Mouse (Mus musculus) v-Abl transformed pro-B cells (cell line): Measurements from ENCODE around the gene Nkrf.
"Not testable (repeated sequence)": the region's sequence is repeated elsewhere in the genome, so short reads cannot be mapped to it uniquely, and the experiment has no call there.

Source experiments
- in situ Hi-C, 2 experiments: fragments of 400-800 bp; cut with MboI; formaldehyde crosslinking; loops; one replicate each; pipeline ENCODE4 v1.15.1; 2025; ENCODE audit not compliant: unreplicated experiment in 2 of 2

Gene Nkrf

DNA sequence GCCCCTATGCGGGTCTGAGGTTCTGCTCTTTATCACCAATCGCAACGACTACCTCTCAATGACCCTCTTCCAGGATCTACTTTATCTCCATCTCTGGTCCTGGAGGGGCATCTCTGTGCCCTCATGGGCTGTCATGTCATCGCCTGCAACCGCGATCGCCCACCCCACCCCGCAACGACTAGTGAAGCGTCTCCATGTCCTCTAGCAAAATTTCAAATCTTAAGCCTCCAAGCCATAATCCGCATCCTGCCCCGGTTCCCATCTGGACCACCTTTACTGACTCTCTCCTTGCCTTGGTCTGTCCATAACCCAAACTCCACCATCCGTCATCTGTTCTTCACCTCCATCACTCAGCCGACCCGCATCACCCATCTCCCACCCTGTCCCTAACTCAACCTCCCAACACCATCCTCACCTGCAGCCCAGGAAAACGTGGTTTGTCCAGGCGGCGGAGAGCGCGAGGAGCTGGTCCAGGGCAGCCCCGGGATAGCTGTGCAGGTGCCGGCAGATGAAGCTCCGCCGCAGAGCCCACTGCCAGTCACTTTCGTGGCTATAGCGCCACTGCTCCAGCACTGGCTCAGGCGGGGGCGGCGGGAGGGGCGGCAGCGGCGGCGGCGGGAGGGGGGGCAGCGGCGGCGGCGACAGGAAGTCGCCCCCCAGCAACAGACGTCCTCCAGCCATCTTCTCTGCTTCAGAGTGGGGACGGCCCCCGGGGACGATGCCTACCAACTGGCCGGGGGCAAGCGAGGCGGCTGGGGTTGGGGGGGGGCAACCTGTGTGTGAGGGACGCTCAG, at the start of gene Nkrf:
Nkrf (minus strand) TSS at position 579 of the 794 bp plus-strand sequence.
- in situ Hi-C loops: loop anchor here (10.0 to 25.0 kb wide), 3 partner anchors 258 to 365 kb away; partner anchors contain the start of gene Akap17b (in 2 of the 2)

DNA sequence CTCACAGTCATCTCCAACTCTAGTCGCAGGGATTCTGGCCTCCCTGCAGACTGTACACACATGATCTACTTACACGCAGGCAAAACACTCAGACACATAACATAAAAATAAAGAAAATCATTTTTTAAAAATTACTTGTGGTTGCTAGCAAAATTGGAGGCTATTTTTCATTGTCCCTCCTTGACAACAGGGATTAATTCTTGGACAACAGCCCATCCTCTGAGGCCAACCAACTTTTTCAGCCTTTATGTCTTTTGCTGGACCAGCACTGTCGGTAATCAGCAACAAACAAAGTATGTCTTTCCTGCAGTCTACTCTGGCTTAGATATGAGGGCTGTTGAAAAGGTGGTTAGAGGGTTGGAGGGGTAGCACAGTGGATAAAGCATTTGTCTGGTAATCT, 38.4 kb upstream of the Nkrf start:
- in situ Hi-C loops: no loop called here

DNA sequence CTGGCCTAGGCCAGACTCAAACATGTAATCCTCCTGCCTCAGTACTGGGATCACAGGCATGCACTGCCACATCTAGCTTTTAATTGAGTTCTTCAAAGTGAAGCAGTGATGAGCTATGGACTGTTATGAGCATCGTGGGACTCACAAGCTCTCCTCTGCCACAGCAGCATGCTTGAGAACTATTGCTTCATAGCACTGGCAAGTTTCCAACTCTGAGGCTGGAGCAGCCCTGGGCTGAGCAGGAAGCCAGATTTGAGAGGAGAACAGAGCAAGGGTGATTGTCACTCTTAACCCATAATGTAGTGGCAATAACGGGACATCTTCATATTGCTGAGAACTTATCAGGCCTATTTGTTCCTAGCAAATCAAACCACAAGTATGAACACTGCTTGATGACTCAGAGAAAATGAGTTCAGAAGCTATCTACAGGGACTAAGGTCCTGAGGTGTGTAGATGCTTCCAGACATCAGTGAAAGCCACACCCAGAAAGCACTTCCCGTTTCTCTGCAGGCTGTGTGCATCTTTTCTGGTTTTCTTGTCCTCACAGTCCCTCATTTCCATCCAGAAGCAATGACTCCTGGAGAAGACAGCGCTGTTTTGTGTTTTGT, 37.2 kb upstream of the Nkrf start:
- in situ Hi-C loops: no loop called here

DNA sequence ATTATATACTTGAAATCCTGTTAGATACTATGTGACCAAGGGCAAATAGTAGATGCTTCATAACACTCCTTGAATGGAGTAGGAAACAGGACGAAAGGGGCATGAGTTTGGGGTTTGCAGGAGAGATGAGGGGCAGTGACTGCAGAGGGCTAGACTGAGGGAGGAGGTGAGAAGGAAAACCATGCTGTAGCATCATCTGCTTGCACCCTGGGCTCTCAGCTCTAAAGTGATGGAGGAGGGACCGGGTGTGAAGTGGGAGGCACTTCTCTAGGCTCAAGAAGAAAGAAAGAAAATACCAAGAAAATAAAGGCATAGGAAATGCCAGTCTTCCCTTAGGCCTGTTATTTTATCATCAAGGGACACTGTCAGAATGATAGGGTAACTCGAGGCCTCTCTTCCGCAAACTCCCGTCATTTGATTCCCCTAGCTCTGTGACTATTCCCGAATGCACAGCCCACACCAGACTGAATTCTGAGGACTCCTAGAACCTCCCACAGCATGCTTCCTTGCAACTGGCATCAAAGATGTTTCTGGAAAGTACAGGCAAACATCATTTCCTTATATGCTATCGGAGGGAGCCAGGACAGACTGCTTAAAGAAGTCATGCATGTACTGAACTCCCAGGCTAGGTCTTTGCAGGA, 32.7 kb upstream of the Nkrf start:
- in situ Hi-C loops: no loop called here

DNA sequence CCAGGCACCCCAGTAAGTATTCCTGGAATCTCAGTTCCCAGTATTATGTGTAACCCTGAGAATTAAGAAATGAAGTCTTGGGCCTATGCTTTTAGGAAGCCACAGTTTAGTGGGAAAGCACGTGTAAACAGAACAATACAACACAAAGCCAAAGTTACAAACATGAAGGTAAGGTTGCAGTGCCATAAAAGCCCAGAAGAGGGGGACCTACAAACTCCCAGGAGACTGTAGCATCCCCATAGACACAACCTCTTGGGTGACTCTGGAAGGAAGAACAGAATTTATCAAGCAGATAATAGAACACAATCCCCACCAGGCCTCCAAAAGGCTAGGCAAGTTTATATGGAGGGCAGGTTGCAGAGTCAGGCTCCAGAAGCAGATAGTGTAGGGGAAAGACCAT, 27.9 kb upstream of the Nkrf start:
- in situ Hi-C loops: loop anchor here in 1 of 2 experiments (5.0 kb wide), 1 partner anchor 92 kb away; no protein-coding TSS in a partner anchor

DNA sequence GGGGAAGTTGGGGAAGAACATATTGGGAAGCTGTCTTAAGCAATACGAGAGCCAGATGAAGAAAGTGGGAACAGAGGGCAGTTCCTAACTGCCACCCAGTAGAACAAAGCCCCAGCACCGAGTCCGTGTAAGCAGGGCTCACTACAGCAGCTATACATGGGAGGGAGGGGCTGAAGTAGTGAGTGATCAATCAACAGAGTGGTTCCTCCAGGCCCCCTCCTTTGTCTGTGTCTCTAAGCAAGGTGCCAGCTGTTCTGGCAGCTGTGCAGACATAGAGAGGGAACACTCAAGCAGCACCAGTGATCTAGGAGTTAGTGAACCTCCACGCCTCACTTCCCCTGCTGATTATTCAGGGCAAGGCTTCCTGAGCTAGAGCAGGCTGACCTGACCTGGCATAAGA, 27.0 kb upstream of the Nkrf start:
- in situ Hi-C loops: loop anchor here (5.0 kb wide), 1 partner anchor 93 kb away; no protein-coding TSS in a partner anchor

DNA sequence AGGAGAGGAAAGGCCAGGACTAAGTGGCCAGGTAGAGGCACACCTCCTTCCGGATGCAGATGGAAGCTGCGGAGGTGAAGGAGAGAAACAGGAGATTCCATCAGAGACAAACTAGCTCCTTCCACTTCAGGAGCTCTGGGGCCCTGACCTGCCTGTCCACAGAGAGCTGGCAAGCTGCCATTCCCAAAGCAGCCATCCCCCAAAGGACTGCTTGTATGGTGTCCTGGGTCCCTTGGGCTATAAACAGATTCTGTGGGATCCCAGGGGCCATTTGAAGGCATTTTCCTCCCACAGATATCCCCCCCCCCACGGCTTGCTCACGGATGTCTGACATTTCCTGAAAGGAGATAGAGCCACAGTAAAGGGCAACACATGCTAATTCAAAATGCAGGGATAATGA, 26.1 kb upstream of the Nkrf start:
- in situ Hi-C loops: loop anchor here in 1 of 2 experiments (5.0 kb wide), 1 partner anchor 94 kb away; no protein-coding TSS in a partner anchor

DNA sequence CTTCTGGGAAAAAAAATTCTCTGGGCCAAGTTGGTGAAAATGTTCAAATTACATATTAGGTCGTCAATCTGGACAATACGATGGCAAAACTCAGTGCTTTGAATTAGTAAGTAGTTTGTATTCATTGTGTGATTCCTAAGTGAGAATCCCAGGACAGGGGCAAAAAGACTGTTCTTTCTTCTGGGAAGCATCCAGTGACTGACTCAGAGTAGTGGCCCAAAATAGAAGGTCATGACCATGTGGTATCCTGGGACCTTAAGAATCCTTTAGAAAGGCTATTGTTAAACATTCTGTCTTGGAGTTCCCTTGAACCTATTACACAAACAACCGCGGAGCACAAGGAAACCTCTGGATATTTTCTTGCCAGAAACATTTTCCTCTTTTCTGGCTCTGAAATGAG, 18.6 kb upstream of the Nkrf start:
- in situ Hi-C loops: loop anchor here (25.0 kb wide), 2 partner anchors 284 to 384 kb away; partner anchors contain the start of gene Akap17b (in 1 of the 2)

DNA sequence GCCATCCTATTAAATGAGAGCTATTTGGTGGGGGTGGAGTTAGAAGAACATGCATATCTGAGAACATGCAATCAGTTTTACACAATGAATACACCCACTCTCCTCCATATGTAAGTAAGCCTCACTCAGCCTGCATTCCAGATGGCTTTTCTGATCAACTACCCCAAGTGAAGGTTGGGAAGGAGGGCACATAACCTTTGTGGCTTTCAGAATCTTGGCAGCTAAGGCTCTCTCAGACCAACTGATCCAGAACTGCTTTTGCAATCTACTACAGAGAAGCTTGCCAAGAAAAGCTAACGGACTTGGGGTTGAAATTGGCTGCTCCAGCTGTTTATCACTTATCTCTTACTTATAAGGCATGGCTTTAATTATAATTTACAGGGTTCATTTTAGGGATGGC, 15.1 kb upstream of the Nkrf start:
- in situ Hi-C loops: loop anchor here (25.0 kb wide), 2 partner anchors 280 to 380 kb away; partner anchors contain the start of gene Akap17b (in 1 of the 2)

DNA sequence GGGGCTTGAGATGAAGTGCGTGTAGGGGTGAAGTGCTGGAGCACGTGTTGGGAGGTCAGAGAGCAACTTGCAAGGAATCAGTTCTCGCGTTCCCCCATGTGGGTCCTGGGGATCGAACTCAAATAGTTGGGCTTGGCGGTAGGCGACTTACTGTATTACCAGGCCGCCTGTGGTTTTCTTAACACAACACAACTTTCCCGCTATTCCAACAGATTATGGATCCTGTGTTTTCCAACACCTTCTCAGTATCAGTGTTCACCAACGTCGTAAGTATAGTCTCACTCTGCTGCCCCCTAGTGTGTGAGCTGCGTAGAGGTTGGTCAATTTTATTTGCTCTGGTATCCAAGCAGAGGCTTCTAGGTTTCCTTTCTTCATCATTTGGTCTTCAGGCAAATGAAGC, 8.6 kb upstream of the Nkrf start:
- in situ Hi-C loops: loop anchor here (25.0 kb wide), 2 partner anchors 274 to 374 kb away; partner anchors contain the start of gene Akap17b (in 1 of the 2)

DNA sequence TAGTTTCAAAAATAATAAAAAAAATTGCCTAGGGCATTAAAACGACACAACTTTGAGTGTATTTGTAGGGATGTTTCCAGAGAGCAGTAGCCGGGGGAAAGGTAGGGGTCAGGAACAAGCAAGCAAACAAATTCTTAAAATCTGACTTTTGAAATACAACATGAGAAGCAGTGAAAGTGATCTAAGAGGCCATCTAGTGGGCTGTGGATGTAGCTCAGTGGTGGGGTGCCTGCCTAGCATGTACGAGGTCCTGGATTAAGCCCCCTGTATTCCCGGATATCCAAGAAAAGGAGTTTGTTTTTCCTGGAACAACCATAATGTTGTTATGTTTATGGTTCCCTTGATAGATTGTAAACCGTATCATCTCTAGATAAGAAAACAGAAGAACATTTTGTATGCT, 3.8 kb upstream of the Nkrf start:
- in situ Hi-C loops: loop anchor here (5.0 to 25.0 kb wide), 4 partner anchors 74 to 369 kb away; partner anchors contain the start of gene Akap17b (in 2 of the 2)

DNA sequence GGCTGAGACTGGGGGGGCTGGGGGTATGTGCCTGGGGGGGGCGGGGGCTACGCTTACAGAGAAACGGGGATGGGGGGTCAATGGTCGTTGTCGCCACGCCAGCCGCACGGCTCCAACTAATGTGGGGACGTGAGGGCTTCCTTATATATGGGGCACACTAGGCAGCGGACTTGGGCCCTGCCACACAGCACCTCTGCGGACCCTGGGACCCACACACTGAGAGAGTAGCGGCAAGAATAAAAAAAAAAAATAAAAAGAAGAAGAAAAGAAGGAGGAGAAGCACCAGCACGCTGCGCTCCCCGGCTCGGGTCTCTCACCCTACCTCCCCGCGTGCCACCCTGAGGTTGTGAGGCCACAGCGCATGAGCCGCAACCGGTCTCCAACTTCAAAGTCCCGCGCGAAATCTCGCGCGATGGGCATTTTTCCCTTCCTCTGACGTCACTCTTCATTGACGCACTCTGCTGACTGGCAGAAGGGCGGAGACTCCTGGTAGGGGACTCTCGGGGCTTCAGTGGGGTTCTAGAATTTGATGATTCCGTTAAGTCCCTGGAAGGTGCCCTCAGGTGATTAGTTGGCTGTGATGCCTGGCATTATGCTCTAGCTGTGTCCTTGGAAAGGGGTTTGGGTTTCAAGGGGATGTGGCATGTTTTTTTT, 543 bp upstream of the Nkrf start:
- in situ Hi-C loops: loop anchor here (10.0 to 25.0 kb wide), 3 partner anchors 258 to 366 kb away; partner anchors contain the start of gene Akap17b (in 2 of the 2)

DNA sequence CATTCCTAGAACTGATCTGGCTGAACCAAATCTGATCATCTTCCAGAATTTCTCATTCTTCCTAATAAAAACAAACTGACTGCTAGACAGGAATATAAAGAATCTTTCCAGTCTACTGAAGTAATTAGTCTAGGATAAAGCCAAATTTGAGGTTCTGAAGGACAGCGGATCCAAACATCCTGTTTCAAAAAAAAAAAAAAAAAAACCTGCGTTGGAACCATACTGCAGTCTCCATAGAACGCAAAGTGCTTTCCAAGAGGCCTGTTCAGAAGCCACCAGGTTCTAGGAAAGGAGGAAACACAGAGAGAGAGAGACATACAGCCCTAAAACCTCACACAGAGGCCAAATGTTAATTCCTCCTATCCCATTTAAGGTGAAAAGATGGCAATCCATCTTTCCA, 1.0 kb downstream of the Nkrf start:
- in situ Hi-C loops: loop anchor here (10.0 to 25.0 kb wide), 3 partner anchors 257 to 364 kb away; partner anchors contain the start of gene Akap17b (in 2 of the 2)

DNA sequence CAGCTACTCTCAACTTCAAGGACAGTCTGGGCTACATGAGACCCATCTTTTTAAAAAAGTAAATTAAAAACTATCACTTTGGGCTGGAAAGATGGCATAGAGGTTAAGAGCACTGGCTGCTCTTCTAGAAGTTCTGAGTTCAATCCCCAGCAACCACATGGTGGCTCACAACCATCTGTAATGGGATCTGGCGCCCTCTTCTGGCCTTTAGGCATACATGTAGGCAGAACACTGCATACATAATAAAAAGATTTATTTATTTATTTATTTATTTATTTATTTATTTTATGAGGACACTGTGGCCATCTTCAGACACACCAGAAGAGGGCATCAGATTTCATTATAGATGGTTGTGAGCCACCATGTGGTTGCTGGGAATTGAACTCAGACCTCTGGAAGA, 3.8 kb downstream of the Nkrf start:
- in situ Hi-C loops: not testable (repeated sequence)

DNA sequence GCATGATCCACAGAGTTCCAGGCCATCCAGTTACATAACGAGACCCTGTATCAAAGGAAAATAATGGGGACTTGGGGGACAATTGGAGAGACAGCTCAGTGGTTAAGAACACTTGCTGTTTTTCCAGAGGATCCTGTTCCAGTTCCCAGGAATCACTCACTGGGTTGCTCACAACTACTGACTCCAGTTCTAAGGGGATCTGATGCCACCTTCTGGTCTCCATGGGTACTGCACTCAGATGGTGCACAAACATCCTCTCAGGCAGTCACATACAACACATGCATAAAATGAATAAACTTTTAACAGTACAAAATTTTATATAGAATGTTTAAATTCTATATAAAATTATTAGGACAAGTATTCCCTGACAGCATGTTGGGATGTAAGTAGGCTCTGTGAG, 18.0 kb downstream of the Nkrf start:
- in situ Hi-C loops: loop anchor here (5.0 to 10.0 kb wide), 2 partner anchors 50 to 52 kb away; no protein-coding TSS in a partner anchor

DNA sequence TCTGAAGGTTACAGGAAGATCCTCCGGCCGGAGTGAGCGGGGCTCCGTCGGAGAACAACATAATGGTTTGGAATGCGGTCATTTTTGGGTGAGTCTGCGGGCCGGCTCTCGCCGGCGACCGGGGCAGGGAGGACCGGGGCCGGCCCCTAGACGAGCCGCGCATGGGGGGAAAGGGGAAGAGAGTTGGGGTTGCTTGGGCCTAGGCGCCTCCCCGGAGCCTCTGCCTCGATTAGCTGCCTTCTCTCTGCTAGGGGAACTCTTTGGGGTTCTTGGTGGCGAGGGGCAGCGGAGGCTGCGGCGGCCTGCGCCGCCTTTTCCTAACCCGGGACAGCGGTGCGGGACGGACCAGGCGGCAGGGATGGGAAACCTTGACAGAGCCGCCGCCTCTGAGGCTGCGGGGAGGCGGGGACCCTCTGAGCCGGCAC, 28.0 kb downstream of the Nkrf start:
- in situ Hi-C loops: no loop called here

DNA sequence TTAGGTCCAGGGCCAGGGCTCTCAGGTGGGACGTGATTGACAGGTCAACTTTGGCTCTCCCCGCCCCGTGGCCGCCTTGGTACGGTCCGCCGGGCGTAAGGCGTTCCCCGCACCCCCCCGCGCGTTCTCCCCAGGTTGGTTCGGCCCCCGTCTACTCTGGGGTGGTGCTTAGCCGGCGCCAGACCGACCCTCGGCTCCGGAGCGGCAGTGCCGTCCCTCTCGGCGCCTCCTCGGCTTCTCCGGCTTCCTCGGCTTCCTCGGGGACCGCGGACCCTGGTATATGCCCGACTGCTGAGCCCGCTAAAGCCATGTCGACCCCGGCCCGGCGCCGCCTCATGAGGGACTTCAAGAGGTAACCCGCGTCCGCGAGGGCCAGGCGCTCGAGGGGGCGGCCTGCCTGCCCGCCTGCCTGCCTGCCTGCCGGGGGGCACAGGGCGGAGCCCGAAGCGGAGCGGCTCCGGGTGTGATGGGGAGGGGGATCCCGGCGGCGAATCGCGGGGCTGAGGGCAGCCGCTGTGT, 28.5 kb downstream of the Nkrf start:
- in situ Hi-C loops: no loop called here

DNA sequence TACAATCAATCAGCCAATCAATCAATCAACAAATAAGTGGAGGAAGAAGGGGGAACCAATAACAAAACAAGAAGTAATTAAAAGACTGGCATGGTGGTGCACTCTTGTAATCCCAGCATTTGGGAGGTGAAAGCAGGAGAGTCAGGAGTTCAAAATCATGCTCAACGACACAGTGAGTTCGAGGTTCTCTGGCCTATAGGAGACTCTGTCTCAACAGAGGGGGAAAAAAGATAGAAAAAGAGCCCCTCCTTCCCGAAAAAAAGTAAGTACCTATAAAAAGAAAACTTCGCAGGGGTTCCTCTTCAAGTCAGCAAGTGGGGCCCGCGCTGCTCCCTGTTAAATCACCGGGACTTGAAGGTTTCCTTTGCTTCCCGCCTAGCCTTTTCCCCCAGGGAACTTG, 28.9 kb downstream of the Nkrf start, which contains the start of the genes Ube2a and C330007P06Rik:
Ube2a (plus strand) TSS at position 136 of the 400 bp plus-strand sequence.
C330007P06Rik (minus strand) TSS at position 347 of the 400 bp plus-strand sequence.
- in situ Hi-C loops: no loop called here

DNA sequence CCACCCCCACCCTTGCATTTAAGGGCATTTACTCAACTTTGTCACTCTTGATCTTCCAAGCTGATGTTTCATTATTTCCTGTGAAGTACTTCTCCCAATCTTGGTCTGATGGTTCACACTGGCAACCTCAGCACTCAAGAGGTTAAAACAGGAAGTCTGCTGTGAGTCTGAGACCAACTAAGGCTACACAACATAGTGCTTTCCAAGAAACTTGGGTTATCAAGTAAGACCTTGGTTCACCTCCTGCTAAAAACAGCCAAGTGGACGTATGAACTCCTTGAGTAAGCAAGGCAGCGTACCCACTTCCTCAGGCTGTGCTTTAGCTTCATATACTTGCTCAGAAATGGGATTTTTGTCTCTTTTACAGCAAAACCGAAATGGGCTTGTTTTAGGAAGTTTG, 32.3 kb downstream of the Nkrf start:
- in situ Hi-C loops: no loop called here
